Mouse (Mus musculus): ENCODE measurements around the gene Ss18l2.

Gene Ss18l2

DNA sequence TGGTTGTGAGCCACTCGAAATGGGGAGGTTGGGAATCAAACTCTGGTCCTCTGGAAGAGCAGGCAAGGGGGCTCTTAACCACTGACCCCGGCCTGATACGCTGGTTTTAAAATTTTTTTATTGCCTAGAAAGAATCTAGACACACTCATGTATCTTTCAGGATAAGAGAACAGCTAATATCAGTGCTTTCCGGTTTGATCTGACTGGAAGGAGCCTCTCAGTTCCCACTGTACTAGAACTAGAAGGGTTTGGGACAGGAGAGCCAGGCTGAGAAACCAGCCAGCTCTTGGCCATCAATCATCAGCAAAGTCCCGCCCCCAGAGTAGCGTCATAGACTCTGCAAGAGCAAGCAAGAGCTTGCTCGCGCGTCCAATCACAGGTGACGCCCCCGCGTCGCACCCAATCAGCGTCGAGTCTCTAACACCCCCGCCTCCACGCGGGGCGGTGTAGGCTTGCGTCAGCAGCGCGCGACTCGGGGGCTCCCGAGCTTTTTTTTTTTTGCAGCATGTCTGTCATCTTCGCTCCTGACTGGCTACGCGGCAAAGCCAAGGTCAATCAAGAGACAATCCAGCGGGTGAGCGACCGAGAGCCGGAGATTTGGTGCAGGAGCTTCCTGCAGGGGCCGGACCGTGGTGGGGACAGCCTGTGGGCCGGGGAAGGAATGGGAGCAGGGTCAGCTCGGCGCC lies at the start of gene Ss18l2:
Ss18l2 (plus strand) TSS at position 432 of the 686 bp plus-strand sequence.
- DNase-seq = peak; percentile 96 to 99

DNA sequence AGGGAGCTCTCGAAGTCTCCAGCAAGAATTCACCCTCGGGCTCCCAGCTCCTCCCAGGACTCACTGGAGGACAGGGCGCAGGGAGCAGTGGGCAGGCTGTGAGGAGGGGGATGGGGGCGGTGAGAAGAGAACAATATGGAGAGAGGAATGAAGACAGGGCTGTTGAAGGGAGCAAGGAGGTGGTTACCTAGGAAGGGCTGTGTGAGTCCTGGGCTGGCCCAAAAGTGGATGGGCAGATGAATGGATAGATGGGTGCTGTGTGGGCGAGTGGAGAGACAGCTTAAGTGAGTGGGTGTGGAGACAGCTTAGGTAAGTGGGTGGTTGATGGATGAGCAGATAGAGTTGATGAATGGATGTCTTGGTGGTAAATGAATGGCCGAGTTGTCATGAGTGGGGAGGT lies 46.7 kb upstream of the Ss18l2 start:
- DNase-seq = no peak

DNA sequence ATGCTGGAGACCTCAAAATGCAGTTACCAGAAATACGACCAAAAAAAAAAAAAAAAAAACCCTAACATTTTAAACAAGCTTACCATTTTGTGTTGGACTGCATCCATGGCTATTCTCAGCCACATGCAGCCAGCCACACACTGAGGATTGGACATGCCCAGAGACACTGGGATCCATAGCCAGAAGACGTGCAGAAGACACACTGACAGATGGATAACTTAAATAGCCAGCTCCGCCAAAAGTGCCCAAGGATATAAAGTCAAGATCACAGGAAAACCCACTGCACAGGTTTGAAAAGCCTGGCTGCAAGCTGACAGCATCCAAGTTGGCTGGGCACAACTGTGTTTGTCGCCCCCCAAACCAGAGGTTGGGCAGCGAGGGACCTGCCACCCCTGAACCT lies 46.0 kb upstream of the Ss18l2 start:
- no peak for DNase-seq

DNA sequence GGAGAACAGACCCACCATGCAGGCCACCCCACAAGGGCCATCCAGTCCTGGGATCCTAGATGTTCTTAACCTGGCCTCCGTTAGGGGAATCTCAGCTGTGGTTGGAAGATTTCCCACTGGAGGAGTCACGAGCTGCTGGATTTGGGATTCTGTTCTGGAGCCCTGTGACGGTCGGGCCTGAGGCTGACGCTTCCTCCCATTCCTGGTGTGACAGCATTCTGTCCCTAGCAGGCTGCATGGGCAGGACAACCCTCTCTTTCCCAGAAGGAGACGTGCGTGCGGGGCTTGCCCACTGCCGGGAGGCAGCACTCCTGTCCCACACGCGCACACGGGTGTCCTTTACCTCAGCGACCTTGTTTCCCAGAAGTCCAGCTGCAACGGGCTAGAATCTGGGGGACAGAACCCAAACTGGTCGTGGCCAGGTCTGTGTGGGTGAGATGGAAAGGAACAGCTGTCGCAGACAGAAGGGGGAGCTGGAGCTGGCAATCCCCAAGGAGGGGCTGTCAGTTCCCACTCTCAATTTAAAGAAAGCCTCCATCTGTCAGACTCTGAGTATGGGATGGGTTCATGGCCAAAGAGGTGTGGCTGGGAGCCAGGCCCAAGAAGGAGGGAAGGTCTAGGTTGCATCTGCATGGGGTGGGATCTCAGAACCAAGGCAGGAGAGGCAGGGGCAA lies 43.0 kb upstream of the Ss18l2 start:
- DNase-seq = no peak

DNA sequence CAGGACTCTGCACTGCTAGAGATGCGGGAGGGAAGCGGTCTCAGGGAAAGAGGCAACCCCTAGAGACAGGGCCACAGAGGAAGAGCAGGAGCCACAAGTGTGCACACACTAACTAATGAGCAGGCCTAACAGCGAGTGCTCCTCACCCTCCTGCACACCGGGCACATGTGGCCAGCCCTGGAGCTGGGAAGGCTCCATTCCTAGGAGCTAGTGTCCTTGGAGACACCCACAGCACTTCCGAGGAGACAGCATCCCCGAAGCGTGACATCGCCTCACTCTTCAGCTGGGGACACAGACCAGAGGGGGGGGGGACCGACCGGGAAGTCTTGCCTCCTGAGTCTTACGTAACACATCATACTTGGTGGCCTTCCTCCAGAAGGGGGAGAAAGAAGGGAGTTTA lies 42.3 kb upstream of the Ss18l2 start:
- no peak for DNase-seq

DNA sequence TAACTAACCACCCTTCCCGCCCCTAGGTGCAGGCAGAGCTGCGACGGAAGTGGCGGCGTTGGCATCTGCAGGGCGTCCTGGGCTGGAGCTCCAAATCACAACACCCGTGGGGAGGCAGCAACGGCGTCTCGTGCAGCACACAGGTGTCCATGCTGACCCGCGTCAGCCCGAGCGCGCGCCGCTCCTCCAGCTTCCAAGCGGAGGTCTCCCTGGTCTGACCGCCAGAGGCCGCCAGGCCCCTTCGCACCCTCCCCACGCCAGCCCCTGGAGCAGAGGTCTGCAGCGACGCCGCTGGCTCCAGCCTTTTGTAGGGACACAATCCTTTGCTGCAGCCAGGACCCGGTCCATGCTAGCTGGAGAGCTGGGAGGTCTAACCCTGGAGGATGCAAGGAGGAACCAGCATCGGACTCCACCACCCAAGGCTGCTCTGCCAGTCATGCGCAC lies 40.8 kb upstream of the Ss18l2 start:
- peak; percentile 27 to 54 for DNase-seq

DNA sequence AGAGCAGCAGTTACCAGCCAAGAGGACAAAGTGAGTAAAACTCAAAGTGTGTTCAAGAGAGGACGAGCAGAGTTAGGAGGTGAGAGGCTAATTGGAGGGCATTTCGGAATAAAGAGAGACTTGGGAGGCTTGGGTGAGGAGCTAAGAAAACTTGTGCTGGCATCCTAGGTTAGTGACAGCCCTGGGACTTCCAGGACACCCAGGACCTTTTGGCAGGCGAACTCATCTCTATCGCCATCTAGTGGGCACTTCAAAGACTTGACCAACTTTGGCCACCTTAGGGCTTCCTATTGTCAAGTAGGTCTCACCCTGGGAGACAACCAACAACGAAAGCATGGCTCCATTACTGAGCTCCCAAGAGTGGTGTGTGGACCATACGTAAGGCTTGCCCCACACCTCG lies 38.8 kb upstream of the Ss18l2 start:
- peak; percentile 63 to 71 for DNase-seq

DNA sequence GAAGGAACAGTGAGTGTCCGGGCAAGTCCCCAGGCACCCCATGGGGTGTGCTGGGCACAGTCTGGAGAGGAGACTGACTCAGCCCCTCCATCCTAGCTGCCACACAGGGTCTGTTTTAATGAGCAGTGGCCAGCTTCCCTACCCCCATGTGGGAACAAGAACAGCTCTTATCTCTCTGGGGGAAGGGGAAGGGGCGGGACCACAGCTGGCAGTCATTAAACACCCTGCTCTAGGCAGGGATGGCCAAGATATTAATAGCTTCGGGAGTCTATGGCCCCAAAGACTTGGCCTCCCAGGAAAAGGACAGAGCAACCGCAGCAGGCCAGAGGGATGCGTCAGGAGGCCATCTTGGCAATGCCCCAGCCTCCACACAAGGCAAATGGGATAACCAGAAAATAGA lies 37.8 kb upstream of the Ss18l2 start:
- DNase-seq = no peak

DNA sequence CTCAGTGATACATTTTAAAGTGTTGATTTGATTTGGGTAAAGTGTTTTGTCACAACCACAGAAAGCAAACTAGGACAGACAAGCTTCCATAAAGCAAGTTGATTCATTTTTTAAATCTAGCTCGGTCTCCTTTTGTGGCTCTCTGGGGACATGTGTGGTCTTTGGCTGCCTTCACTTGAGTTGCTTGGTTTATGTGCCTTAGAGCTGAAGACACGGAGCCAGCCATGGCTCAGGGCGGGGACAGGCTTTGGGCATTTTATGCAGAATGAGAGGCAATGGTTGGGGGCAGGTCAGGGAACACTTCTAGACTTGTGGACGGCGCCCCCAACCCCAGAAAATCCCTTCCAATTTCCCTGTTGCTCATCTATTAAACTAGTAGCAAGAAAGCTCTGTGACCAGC lies 36.4 kb upstream of the Ss18l2 start:
- DNase-seq = no peak

DNA sequence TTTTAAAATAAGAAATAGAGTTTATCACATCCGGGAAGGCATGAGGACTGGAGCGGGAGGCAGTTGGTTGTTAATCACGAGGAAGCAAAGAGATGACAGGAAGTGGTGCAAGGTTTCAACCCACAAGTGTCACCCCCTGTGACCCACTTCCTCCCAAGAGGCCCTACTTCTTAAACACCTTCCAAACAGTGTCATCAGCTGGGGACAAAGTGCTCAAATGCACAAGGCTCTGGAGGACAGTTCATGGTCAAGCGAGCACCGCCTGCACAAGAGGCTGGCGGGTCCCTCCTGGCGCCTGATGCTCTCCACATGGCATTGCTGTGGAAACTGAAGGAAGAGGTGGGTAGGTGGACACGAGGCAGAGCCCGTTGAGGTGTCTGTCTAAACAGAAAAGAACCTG lies 35.1 kb upstream of the Ss18l2 start:
- no peak for DNase-seq

DNA sequence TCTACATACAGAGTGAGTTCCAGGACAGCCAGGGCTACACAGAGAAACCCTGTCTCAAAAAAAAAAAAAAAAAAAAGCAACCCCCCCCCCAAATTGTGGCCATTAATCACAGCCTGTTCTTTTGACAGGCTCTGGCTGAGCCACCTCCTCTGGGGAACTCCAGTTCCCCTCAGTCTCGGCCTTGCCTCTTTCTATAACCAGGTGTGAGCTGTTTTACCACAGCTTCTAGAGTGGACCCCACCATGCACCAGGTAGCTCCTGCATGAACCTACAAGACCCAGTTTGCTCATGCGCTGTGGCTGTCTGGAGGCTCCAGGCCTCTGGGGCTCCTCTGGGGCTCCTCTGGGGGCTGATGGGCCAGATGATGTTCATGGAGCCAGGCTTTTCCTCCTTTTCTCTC lies 34.6 kb upstream of the Ss18l2 start:
- DNase-seq = no peak

DNA sequence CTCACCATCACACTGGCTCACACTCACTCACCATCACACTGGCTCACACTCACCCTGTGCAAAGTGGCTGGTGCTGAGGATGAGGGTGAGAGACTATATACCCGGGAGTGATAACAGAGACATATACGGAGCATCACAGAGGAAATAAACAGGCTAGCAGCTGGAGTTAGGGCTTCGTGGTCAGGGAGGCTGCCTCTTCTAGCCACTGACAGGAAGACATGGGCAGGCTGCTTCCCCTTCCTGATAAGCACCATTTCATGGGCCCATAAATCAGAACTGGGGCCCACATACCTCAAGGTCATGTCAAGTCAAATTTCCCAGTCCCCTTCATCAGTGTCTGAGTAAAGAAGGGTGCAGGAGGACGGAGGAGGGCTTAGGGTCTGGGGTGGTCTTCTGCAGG lies 33.1 kb upstream of the Ss18l2 start:
- no peak for DNase-seq

DNA sequence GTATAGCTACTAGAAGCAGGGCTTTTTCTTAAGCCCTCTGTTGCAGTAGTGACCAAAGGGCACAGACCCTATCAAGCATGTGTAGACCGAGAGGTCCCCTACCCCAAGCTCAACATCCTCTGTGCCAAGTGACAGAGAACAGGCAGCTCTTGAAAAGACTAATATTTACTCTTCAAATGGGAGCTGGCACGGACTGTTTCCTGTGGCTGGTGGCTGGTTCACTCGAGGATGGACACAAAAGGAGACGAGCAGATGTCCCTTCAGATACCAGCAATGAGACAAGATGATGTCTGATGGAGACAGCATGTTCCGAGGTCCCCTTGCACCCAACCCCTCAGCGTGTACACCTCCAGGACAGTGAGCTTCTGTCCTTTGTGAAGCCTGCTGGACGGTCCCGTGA lies 32.7 kb upstream of the Ss18l2 start:
- no peak for DNase-seq

DNA sequence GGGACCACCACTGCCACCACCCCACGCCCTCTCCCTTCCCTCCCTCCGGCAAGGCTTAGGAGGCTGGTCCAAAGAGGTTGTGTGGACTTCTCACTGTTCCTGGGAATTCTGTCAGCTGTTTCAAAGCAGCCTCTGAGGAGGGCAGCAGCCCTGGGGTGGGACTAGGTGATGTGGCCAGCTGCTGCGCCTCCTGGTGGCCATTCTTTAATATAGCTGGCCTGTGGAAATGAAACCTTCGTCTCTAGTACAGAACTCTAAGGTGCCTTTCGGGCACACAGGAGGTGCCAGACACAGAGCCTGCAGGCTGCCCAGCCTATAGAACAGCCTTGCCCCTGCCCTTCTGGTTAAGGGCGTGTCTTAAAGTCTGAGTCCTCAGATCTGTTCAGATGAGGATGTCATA lies 30.6 kb upstream of the Ss18l2 start:
- DNase-seq = peak; percentile 45 to 63

DNA sequence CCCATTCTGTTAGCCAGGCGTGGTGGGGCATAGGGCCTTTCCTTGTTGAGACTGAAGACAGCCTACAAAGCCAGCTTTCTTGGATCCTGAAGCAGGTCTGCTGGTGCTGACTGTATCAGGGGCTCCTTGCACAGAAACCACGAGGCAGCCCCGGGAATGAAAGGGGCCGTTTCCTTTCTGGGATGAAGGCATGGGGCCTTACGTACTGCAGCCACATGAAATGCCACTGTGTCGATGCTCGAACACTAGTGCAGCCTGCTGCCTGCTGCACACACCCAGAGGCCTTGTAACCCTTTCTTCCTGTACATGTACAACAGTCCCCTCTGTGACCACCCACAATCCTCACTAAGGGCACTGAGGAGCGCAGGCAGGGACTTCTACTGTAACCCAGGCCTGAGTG lies 28.9 kb upstream of the Ss18l2 start:
- no peak for DNase-seq

DNA sequence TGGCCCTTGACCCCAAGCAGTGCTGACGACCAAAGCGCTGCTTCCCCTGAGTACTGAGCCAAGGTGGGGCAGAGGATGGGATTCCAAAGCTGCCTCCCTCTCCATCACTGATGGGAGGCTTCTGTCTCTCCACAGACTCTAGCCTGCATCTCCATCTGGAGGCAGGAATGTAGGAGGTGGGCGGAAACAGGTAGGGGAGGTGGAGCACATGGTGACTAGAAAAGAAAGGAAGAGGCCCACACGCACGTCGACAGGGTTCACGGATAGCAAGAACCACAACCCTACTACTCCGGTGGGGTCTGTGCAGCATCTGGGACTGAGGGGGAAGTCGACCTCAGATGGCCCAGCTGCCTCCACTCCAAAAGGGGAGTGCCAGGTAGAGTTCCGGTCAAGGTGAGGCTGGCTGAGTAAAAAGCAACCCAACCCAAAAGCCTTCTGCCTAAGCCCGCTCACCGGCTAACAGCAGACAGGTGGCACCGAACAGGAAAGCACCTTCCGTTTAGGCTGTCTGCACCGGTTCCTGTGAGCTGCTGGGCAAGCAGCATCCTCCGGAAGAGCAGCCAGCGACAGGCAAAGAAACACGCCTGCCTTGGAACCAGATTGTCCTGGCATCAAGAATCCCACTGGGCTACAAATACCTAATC lies 28.0 kb upstream of the Ss18l2 start:
- no peak for DNase-seq

DNA sequence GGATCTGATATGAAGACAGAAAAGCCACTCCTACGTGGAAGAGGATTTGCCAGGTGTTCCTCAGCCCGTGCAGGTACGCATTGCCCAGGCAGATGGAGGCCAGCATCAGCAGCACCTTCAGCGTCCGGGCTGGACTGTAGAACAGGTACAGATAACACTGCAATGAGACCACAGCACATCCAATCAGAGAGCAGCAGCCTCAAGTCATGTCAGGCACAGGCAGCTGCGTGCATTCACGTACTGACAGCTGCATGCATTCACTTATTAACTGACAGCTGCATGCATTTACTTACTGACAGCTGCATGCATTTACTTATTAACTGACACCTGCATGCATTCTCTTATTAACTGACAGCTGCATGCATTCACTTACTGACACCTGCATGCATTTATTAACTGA lies 25.4 kb upstream of the Ss18l2 start:
- DNase-seq = no peak

DNA sequence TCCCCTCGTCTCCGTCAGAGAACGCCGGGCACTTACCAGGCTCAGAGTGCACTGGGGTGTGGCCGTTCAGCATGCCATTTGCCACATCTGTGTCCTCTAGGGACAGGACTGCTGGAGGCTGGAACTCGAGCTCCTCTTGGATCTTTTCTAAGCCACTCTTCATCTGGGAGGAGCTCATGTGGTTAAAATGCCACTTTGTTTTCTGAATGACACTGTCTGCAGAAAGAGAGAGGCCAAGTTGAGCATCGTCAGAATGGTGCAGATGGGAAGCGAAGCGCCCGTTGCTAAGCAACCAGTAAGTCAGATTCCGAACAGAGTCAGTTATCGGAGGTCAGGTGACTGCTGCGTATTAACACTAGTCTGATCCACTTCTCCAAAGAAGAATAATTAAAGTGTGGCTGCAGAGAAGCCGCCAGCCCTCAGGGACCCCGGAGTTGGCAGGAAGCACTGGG lies 19.9 kb upstream of the Ss18l2 start:
- no peak for DNase-seq

DNA sequence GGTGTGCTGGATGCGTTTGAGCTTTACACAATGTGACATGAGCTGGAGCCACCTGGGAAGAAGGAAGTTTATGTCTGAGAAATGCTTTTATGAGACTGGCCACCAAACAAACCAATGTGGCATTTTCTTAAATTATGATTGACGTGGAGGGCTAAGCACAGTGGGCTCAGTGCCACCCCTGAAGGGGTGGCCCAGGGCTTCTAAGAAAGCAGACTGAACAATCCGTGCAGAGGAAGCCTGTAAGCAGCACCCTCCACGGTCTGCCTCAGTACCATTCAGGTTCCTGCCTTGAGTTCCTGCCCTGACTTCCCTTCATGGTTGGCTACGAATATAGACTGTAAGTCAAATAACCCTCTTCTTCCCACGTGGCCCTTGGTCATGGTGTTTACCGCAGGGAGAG lies 19.4 kb upstream of the Ss18l2 start:
- DNase-seq = no peak

DNA sequence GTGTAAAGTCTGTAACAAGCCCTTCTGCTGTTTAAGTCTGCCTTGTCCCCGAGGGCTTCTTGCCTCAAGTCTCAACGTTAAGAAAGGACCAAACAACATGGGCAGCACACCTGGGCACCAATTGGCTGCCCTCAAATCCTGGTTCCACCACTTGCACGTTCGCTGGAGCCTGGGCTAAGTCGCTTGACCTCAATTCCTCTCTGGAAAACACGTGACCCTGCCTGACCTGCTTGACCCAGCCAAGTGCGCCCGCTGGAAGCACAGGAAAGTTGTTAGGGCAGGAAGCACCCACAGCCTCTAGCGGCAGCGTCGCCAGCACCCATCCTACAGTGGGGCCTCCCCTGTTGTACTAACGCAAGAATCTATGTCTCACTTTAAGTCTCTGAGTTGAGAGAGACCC lies 15.4 kb upstream of the Ss18l2 start:
- no peak for DNase-seq

DNA sequence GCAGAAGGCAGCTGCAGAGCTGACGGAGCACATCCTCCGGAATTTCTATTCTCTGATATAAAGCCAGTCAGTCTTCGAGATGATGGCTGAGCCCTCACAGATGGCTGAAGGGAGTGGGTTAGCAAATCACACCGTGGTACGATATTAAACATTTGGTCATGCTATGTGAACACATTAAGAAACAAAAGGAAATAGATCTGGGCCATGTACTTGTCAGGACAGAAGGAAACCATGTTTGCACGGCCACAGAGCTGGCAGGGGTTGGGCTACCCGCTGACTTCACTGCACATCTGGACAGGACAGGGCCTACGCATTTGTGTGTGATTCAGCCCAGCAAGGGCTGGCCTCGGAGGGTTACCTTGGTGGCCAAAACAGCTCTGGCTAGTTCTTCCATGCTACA lies 13.5 kb upstream of the Ss18l2 start:
- DNase-seq = no peak

DNA sequence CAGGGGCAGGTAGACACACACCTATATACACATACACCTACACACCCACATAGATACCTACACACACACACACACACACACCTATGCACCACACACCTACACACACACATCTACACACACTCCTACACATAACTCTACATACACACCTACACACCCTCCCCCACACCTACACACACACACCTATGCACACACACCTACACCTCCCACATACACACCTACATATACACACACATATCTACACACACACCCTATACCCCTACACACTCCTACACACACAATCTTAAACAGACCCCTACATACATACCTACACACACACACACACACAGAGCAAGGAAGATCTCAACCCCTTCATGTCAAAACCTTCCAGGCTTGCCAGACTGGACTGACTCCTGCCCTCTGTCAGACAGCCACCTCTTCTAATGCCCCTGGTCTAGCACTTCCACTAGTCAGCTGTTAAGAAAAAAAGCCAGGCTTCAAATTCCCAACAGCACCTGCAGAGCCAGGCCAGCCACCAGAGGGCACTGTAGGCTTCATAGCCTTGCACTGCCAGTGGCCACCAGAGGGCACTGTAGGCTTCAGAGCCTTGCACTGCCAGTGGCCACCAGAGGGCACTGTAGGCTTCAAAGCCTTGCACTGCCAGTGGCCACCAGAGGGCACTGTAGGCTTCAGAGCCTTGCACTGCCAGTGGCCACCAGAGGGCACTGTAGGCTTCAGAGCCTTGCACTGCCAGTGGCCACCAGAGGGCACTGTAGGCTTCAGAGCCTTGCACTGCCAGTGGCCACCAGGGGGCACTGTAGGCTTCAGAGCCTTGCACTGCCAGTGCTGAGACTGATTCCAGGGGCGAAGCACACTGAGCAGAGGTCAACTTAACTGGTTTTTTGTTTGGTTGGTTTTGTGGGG lies 12.7 kb upstream of the Ss18l2 start:
- peak; percentile 73 to 82 for DNase-seq

DNA sequence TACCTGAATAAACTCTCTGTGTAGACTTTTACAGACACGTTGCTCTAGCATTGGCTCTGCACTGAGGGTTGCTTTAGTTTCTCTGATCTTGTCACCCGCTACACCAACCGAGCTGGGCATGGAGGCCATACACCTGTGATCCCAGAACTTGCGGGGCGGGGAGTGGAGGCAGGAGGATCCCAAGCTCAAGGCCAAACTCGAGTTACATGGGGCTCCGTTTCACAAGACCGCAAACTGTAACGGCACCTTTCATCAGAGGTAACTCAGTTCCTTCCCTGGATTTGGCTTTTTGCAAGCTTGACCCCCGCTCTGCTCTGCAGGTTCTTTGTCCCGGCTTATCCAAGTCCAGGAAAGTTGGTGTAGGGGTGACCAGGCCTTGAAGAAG lies 5.9 kb upstream of the Ss18l2 start:
- no peak for DNase-seq

Measured in cerebellum, postnatal 25 days (tissue).